Mouse (Mus musculus): ENCODE data around the gene Tbc1d22b. TPM values are rescaled to one million over a fixed set of nuclear protein-coding genes. Genes with fewer than 3 reads are reported as not detected.

Gene Tbc1d22b
- polyA plus RNA-seq, 1 experiment from 2014 or later = 24.6 TPM

DNA sequence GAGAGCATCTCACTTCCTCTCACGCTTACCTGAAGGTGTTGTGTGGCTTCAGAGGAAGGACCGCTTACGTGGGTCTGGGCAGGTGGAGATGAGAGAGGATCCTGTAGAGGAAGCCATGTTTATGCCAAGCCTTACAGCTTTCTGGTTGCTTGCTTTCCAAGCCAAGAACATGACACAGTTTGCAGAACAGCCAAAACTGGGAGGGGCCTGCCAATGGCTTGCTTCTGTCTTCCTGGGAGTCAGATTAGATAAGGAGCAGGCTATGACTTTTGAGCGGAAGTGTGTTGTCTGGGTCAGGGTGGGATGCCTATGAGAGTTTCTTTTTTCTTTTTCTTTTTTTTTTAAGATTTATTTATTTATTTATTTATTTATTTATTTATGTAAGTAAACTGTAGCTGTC lies 87.8 kb downstream of the Tbc1d22b start:
- peaks cover 86% of the 10 kb centered on the region for H3K36me3 ChIP-seq
- H3K4me3 ChIP-seq = no peak overlapping the region

DNA sequence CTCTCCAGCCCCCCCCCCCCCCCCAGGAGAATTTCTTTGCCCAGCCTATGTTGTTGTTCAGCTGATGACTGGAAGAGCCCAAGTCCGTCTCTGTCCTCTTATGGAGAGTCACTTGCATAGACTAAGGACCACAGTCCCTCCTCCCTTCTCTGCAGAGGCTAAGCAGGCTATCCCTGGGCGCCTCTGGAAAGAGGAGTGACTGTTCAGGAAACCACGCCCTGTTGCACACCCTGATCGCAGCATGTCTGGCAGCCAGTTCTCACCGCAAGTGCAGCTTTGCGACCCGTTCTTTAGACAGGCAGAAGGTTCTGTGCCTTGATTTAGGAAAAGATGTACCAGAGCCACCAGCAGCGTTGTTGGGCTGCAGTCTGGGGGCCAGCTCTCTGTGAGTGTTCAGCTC lies 88.3 kb downstream of the Tbc1d22b start:
- Histone ChIP-seq H3K4me3 (no peak overlapping the region), H3K4me1 (no peaks in the 10 kb centered on the region), H3K27me3 (no peaks in the 10 kb centered on the region), H3K9ac (no peak overlapping the region), H3K4me2 (replicated peaks) (no peak overlapping the region), H3K36me3 (peaks cover 88% of the 10 kb centered on the region), H3K27ac (no peak overlapping the region), H3K9me3 (replicated peaks) (no peaks in the 10 kb centered on the region)
- ATAC-seq (ENCODE audit: low FRiP score) = no peak
- WGBS = 88% methylated on average over 8 of the region's 8 CpGs

More for the DNA sequence above, 87.8 kb downstream of the Tbc1d22b start:
- Histone ChIP-seq H3K27ac (no peak overlapping the region), H3K4me2 (replicated peaks) (no peak overlapping the region), H3K9ac (no peak overlapping the region), H3K27me3 (no peaks in the 10 kb centered on the region), H3K9me3 (replicated peaks) (no peaks in the 10 kb centered on the region), H3K4me1 (no peaks in the 10 kb centered on the region)
- WGBS = 91% methylated on average over 4 of the region's 4 CpGs
- no peak for ATAC-seq (ENCODE audit: low FRiP score)

DNA sequence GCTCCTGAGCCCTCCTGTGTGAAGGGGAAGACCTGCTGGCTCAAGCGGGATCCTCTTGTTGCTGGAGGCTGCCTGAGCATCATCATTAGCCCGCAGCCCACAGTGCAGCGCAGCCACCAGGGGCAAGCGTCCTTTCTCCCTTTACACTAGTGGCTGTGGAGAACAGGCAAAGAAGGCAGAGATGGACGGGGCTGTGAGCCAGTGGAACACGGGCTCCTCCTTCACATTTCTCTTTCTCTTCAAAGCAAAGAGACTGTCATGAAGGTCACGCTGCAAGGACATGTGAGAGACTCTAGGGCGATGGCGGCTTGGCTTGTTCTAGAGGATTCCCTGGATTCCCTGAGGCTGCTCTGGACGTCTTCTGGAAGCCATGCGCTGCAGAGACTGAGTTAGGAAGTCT lies 91.4 kb downstream of the Tbc1d22b start:
- 93% methylated on average over 11 of the region's 11 CpGs for WGBS
- Histone ChIP-seq H3K4me1 (0 out of 2 replicates have a peak, but pooled peaks cover 4% of the 10 kb centered on the region), H3K9me3 (replicated peaks) (no peaks in the 10 kb centered on the region), H3K27ac (no peak overlapping the region), H3K4me2 (replicated peaks) (no peak overlapping the region), H3K36me3 (peaks cover 68% of the 10 kb centered on the region), H3K9ac (no peak overlapping the region), H3K27me3 (no peaks in the 10 kb centered on the region), H3K4me3 (no peak overlapping the region)
- ATAC-seq (ENCODE audit: low FRiP score) = no peak

DNA sequence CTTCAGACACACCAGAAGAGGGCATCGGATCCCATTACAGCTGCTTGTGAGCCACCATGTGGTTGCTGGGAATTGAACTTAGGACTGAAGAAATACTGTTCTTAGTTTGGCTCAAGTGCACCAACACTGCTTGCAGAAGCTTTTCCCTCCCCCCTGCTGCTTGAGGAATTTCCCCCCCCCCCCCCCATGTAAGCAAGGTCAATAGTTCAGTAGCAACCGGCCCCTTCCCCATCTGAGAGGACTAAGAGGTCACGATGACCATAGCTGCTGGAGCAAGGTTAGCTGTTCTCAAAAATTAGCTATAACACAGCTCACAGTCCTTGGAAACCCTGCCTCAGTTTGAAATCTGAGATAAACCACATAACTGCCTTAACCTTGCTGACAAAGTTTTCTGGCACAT lies 92.6 kb downstream of the Tbc1d22b start:
- H3K27me3 ChIP-seq = no peaks in the 10 kb centered on the region
- no peaks in the 10 kb centered on the region; the same call in 1 of the 2 replicates for H3K9me3 ChIP-seq (replicated peaks)
- peaks cover 61% of the 10 kb centered on the region for H3K36me3 ChIP-seq
- no peak for ATAC-seq (ENCODE audit: low FRiP score)
- 46% methylated on average over 3 of the region's 3 CpGs for WGBS
- H3K27ac ChIP-seq = no peak overlapping the region
- H3K4me3 ChIP-seq = no peak overlapping the region
- H3K4me1 ChIP-seq = 0 out of 2 replicates have a peak, but pooled peaks cover 4% of the 10 kb centered on the region
- no peak overlapping the region for H3K4me2 ChIP-seq (replicated peaks)
- no peak overlapping the region for H3K9ac ChIP-seq

Small RNAs within 50 kb of the gene (microRNA-seq; reads per million reads assigned to microRNA genes)
- gene Mir7667 = not detected

Other genes with a start within 250 kb of the Tbc1d22b start
- 0.97 and 1.2 TPM in 2 replicates for gene Pi16, start 232.1 kb upstream of the Tbc1d22b start, polyA plus RNA-seq (2016; fragmentation: Nextera tagmentation; extraction: Ambion mirVana)
- 438 and 466 TPM in 2 replicates for gene Mtch1, start 201.9 kb upstream of the Tbc1d22b start, polyA plus RNA-seq (2016; fragmentation: Nextera tagmentation; extraction: Ambion mirVana)
- 4.3 and 7.0 TPM in 2 replicates for gene Fgd2, start 188.9 kb upstream of the Tbc1d22b start, polyA plus RNA-seq (2016; fragmentation: Nextera tagmentation; extraction: Ambion mirVana)
- 17.8 and 19.2 TPM in 2 replicates for gene Pim1, start 59.0 kb upstream of the Tbc1d22b start, polyA plus RNA-seq (2016; fragmentation: Nextera tagmentation; extraction: Ambion mirVana)
- gene Gm17657, start 147 bp upstream of the Tbc1d22b start, polyA plus RNA-seq (2016; fragmentation: Nextera tagmentation; extraction: Ambion mirVana) = not detected in 2 replicates
- gene Tmem217, start 2.6 kb downstream of the Tbc1d22b start, polyA plus RNA-seq (2016; fragmentation: Nextera tagmentation; extraction: Ambion mirVana) = 1.8 and 2.4 TPM in 2 replicates
- gene Rnf8, start 65.0 kb downstream of the Tbc1d22b start, polyA plus RNA-seq (2016; fragmentation: Nextera tagmentation; extraction: Ambion mirVana) = 100 and 105 TPM in 2 replicates
- gene Gm28043, start 65.1 kb downstream of the Tbc1d22b start, polyA plus RNA-seq (2016; fragmentation: Nextera tagmentation; extraction: Ambion mirVana) = 3.7 and 4.1 TPM in 2 replicates
- gene Cmtr1, start 110.8 kb downstream of the Tbc1d22b start, polyA plus RNA-seq (2016; fragmentation: Nextera tagmentation; extraction: Ambion mirVana) = 141 and 170 TPM in 2 replicates
- 14.0 and 15.3 TPM in 2 replicates for gene Ccdc167, start 167.3 kb downstream of the Tbc1d22b start, polyA plus RNA-seq (2016; fragmentation: Nextera tagmentation; extraction: Ambion mirVana)

All from hindbrain, embryonic 12.5 days (tissue).